Mouse (Mus musculus) embryonic facial prominence, embryonic 12.5 days (tissue): ENCODE measurements around the gene Arid4b. TPM values are rescaled to one million over a fixed set of nuclear protein-coding genes. Genes with fewer than 3 reads are reported as not detected.
"Not testable (repeated sequence)": the region's sequence is repeated elsewhere in the genome, so short reads cannot be mapped to it uniquely, and the experiment has no call there.

Experiments used
- ATAC-seq: fragments of 200-750 bp; cut with Nextera tagmentation; 2 replicates; pipeline ENCODE4 v1.8.0; 2017; ENCODE audit not compliant: insufficient number of reproducible peaks, insufficient read depth, low FRiP score, low TSS enrichment
- H3K27ac ChIP-seq: fragments of 300-500 bp; sonication (generic); 2 replicates; pipeline ENCODE4 v1.5.1; 2016; ENCODE audit warnings: mild to moderate bottlenecking
- H3K27me3 ChIP-seq: fragments of 300-500 bp; sonication (generic); 2 replicates; pipeline ENCODE4 v1.6.1; 2016; ENCODE audit warnings: mild to moderate bottlenecking, moderate library complexity
- H3K36me3 ChIP-seq: fragments of 300-500 bp; sonication (generic); 2 replicates; pipeline ENCODE4 v1.6.1; 2016; ENCODE audit warnings: mild to moderate bottlenecking
- H3K4me1 ChIP-seq: fragments of 300-500 bp; sonication (generic); 2 replicates; pipeline ENCODE4 v1.6.1; 2016
- H3K4me2 ChIP-seq: fragments of 300-500 bp; sonication (generic); replicated peaks from 2 replicates; pipeline ENCODE4 v1.6.1; 2016; ENCODE audit warnings: mild to moderate bottlenecking, moderate library complexity
- H3K4me3 ChIP-seq: fragments of 300-500 bp; sonication (generic); 2 replicates; pipeline ENCODE4 v1.5.1; 2016; ENCODE audit warnings: mild to moderate bottlenecking
- H3K9ac ChIP-seq: fragments of 300-500 bp; sonication (generic); 2 replicates; pipeline ENCODE4 v1.6.1; 2016; ENCODE audit warnings: mild to moderate bottlenecking, moderate library complexity
- H3K9me3 ChIP-seq: fragments of 300-500 bp; sonication (generic); 2 replicates; pipeline ENCODE4 v1.6.1; 2016; ENCODE audit warnings: mild to moderate bottlenecking, moderate library complexity
- WGBS: fragments of 180-500 bp; shearing (Covaris S2); methylation state at CpG from one replicate; pipeline ENCODE4 v1.1.7; 2016; 5-methylcytosine and 5-hydroxymethylcytosine counted together
- polyA plus RNA-seq: library from polyadenylated mRNA; unstranded; fragments of >200 nt; fragmentation: Nextera tagmentation; extraction: Ambion mirVana; gene quantifications from 2 replicates; pipeline ENCODE4 v1.2.1, GENCODE M21; 2016

The Arid4b gene
- polyA plus RNA-seq, 1 experiment from 2014 or later: 96.5 TPM

- not testable (repeated sequence) for ATAC-seq, H3K9ac ChIP-seq
- 97% methylated on average over 3 of the region's 3 CpGs for WGBS
Observed at GRCm38 (mm10) chr13:14035352-14035751, 27.7 kb upstream of the Arid4b start.

GRCm38 (mm10) chr13:14035875-14036630, 27.0 kb upstream of the Arid4b start:
- ATAC-seq: no peak
- no peaks in the 10 kb centered on the region for H3K9me3 ChIP-seq
- no peaks in the 10 kb centered on the region for H3K27me3 ChIP-seq
- H3K4me2 ChIP-seq: no peak overlapping the region
- H3K4me3 ChIP-seq: no peak overlapping the region
- no peak overlapping the region for H3K27ac ChIP-seq
- H3K4me1 ChIP-seq: peaks cover 14% of the 10 kb centered on the region
- H3K9ac ChIP-seq: no peak overlapping the region
- H3K36me3 ChIP-seq: no peaks in the 10 kb centered on the region
- 93% methylated on average over 11 of the region's 11 CpGs for WGBS

More at GRCm38 (mm10) chr13:14035352-14035751, 27.7 kb upstream of the Arid4b start:
- H3K4me3 ChIP-seq, H3K9me3 ChIP-seq, H3K4me2 ChIP-seq, H3K36me3 ChIP-seq, H3K27ac ChIP-seq, H3K27me3 ChIP-seq: not testable (repeated sequence)
- peaks cover 12% of the 10 kb centered on the region for H3K4me1 ChIP-seq

- Histone ChIP-seq H3K9ac (peak overlapping the region; percentile 79), H3K4me3 (peak overlapping the region; percentile 57), H3K4me2 (peak overlapping the region; percentile 83), H3K27ac (peak overlapping the region; percentile 96), H3K4me1 (peaks cover 14% of the 10 kb centered on the region), H3K36me3 (no peaks in the 10 kb centered on the region), H3K9me3 (no peaks in the 10 kb centered on the region), H3K27me3 (no peaks in the 10 kb centered on the region)
- 0% methylated on average over 8 of the region's 8 CpGs for WGBS
- ATAC-seq: peak; percentile 33
Observed at GRCm38 (mm10) chr13:14038911-14039291, 24.1 kb upstream of the Arid4b start.

GRCm38 (mm10) chr13:14039292-14039965, 23.6 kb upstream of the Arid4b start, which contains the start of gene Tbce:
TSS of gene Tbce (minus strand) at chr13:14039638.
- Histone ChIP-seq H3K9me3 (no peaks in the 10 kb centered on the region), H3K27me3 (no peaks in the 10 kb centered on the region), H3K4me1 (peaks cover 14% of the 10 kb centered on the region), H3K9ac (peak within 1 kb of the TSS; percentile 79), H3K4me3 (peak within 1 kb of the TSS; percentile 57), H3K4me2 (peak within 1 kb of the TSS; percentile 83), H3K36me3 (no peaks in the 10 kb centered on the region), H3K27ac (peak within 1 kb of the TSS; percentile 96)
- peak; percentile 97 for ATAC-seq
- 1% methylated on average over 35 of the region's 35 CpGs for WGBS

GRCm38 (mm10) chr13:14040186-14040585, 22.8 kb upstream of the Arid4b start:
- Histone ChIP-seq H3K4me3 (peak overlapping the region; percentile 57), H3K4me1 (peaks cover 14% of the 10 kb centered on the region), H3K4me2 (peak overlapping the region; percentile 83), H3K9ac (no peak overlapping the region), H3K27me3 (no peaks in the 10 kb centered on the region), H3K9me3 (no peaks in the 10 kb centered on the region), H3K27ac (peak overlapping the region; percentile 36; the same call in 1 of the 2 replicates), H3K36me3 (no peaks in the 10 kb centered on the region)
- ATAC-seq: no peak
- WGBS: 47% methylated on average over 5 of the region's 5 CpGs

GRCm38 (mm10) chr13:14043851-14044250, 19.2 kb upstream of the Arid4b start:
- H3K4me3 ChIP-seq: no peak overlapping the region
- no peaks in the 10 kb centered on the region for H3K27me3 ChIP-seq
- no peaks in the 10 kb centered on the region for H3K9me3 ChIP-seq
- ATAC-seq: no peak
- peaks cover 13% of the 10 kb centered on the region for H3K36me3 ChIP-seq
- no peak overlapping the region for H3K9ac ChIP-seq
- peaks cover 7% of the 10 kb centered on the region; the same call in 1 of the 2 replicates for H3K4me1 ChIP-seq
- H3K27ac ChIP-seq: no peak overlapping the region
- H3K4me2 ChIP-seq: no peak overlapping the region

DNA sequence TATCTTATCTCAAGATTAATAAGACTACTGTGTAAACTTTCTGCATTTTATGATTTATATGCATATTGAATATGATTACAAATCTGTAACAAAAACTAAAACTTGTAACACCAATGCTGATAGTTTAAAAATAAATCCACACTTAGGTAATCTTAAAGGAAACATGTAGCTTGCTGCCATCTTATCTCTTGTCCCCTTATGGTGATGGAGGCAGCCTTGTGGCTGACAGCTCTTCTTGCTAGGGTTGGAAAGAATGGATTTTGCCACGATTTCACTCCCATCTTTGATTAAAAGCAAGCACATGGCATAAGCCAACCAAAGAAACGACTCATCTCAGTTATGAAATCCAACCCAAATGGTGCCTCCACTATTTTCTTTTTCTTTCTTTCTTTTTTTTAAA, 18.5 kb upstream of the Arid4b start:
- Histone ChIP-seq H3K4me1 (peaks cover 7% of the 10 kb centered on the region; the same call in 1 of the 2 replicates), H3K4me2 (no peak overlapping the region), H3K4me3 (no peak overlapping the region), H3K36me3 (peaks cover 20% of the 10 kb centered on the region), H3K9me3 (no peaks in the 10 kb centered on the region), H3K27ac (no peak overlapping the region), H3K27me3 (no peaks in the 10 kb centered on the region), H3K9ac (no peak overlapping the region)
- WGBS: 65% methylated on average over 2 of the region's 2 CpGs
- ATAC-seq: no peak

GRCm38 (mm10) chr13:14049878-14050277, 13.2 kb upstream of the Arid4b start:
- WGBS: 89% methylated on average over 1 of the region's 1 CpGs
- Histone ChIP-seq H3K4me1 (no peaks in the 10 kb centered on the region), H3K36me3 (peaks cover 64% of the 10 kb centered on the region)

DNA sequence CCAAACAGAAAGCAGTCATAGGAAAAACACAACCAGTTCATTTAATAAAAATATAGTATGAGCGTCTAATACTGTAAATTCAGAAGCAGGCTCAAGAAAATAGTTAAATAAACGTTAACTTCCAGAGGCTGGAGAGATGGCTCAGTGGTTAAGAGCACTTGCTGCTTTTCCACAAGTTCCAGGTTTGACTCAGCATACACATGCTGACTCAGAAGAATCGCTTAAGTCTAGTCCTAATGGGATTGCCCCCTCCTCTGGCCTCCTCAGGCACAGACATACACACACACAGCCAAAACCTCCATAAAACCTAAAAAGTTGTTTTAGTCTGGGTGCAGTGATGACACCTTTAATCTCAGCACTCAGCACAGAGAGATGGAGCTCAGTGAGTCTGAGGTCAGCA, 6.2 kb upstream of the Arid4b start:
- H3K9me3 ChIP-seq: no peaks in the 10 kb centered on the region
- H3K36me3 ChIP-seq: peaks cover 46% of the 10 kb centered on the region
- H3K4me3 ChIP-seq: no peak overlapping the region
- ATAC-seq: no peak
- no peaks in the 10 kb centered on the region; the same call in 1 of the 2 replicates for H3K4me1 ChIP-seq
- WGBS: 96% methylated on average over 3 of the region's 3 CpGs
- no peak overlapping the region for H3K9ac ChIP-seq
- H3K27ac ChIP-seq: no peak overlapping the region
- H3K27me3 ChIP-seq: no peaks in the 10 kb centered on the region
- H3K4me2 ChIP-seq: no peak overlapping the region

More at GRCm38 (mm10) chr13:14049878-14050277, 13.2 kb upstream of the Arid4b start:
- Histone ChIP-seq H3K9me3 (no peaks in the 10 kb centered on the region), H3K27me3 (no peaks in the 10 kb centered on the region), H3K4me2 (no peak overlapping the region), H3K9ac (no peak overlapping the region), H3K27ac (no peak overlapping the region), H3K4me3 (no peak overlapping the region)
- no peak for ATAC-seq

DNA sequence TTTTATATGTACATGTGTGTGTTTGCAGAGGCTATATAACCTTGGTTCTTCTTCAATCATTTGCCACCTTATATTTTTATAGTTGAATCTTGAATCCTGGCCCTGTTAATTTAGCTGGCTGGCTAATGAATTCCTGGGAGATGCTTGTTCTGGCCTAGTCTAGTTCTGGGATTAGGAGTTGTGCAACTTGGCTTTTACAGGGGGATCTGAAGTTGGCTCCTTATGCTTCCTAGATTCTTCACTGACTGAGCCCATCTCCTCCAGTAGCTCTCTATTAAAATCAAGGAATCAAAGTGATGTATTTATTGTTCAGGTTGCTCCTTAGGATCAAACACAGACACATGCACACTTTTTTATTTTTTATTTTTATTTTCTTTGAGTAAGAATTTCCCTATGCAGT, 3.5 kb upstream of the Arid4b start:
- H3K9ac ChIP-seq: no peak overlapping the region
- ATAC-seq: no peak
- no peaks in the 10 kb centered on the region for H3K27me3 ChIP-seq
- H3K4me2 ChIP-seq: no peak overlapping the region
- peaks cover 4% of the 10 kb centered on the region for H3K4me1 ChIP-seq
- no peak overlapping the region for H3K27ac ChIP-seq
- H3K36me3 ChIP-seq: peaks cover 20% of the 10 kb centered on the region
- no peak overlapping the region for H3K4me3 ChIP-seq
- no peaks in the 10 kb centered on the region for H3K9me3 ChIP-seq

GRCm38 (mm10) chr13:14062209-14063012, 621 bp upstream of the Arid4b start:
- Histone ChIP-seq H3K4me1 (peaks cover 4% of the 10 kb centered on the region), H3K9me3 (no peaks in the 10 kb centered on the region), H3K36me3 (peaks cover 8% of the 10 kb centered on the region; the same call in 1 of the 2 replicates), H3K4me2 (peak overlapping the region; percentile 61), H3K4me3 (peak overlapping the region; percentile 87), H3K9ac (peak overlapping the region; percentile 72), H3K27me3 (no peaks in the 10 kb centered on the region), H3K27ac (peak overlapping the region; percentile 91)
- WGBS: 6% methylated on average over 11 of the region's 11 CpGs
- no peak for ATAC-seq
